Mouse (Mus musculus): ENCODE data around the gene Zfp131.

DNA sequence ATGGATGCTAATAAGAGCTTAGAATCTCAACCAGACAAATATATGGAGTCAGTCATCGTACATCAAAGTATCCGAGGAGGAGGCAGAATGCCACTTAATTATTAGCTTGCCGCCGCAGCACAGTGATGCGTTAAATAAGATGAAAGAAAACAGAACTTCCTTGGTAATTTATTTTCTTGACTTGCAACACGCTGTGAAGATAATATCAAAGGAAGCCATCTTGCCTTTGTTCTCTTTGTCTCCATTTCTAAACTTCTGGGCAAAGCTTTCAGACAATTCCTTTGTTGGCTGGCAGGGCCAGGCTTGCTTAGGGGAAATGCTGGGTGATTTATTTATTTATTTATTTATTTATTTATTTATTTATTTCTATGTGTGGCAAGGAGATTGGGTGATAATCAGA, 59.2 kb downstream of the Zfp131 start:
- TF ChIP-seq RCOR1 (conservative IDR thresholded peaks at IDR 0.05; ENCODE audit: low read depth, low read length) (no peak), ZC3H11A (IDR thresholded peaks at IDR 0.05; ENCODE audit: low read depth, low read length) (no peak), POLR2A (IDR thresholded peaks at IDR 0.05; ENCODE audit: low read depth, low read length) (no peak)
